ENCODE assay signal across 8 mouse cellular contexts in the genomic region with DNA sequence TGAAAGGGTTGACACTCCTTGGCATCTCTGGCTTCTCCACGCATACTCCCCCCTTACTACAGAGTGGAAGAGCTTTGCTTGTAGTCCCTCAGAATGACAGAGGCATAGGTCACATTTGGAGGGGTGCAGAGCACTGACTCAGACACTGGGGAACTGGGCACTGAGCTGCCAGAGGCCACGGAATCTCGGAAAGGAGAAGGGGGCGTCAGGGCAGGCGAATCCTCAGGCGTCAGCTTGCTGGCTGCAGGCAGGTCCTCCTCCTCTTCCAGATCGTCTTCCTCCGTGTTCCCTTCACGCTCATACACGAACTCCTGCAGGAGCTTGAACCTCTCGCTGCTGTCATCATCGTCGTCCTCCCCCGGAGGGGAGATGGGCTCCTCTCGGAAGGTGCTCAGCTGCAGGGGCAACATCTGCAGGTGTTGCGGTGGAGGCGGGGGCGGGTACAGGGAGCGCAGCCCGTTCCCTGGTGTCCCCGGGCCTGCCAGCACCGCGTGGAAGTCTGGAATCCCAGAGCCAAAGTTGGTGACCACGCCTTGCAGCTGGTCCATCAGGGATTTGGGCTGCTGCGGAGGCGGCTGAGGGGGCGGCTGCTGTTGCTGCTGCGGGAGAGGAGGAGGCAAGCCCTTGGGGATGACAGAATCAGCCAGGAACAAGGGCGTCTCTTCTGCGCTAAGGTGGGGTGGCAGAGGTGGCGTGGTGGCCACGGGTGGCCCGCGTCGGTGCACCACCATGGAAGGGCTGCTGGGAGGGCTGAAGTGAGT. TPM values are rescaled to one million over a fixed set of nuclear protein-coding genes. Genes with fewer than 3 reads are reported as not detected.
DNase-seq lines count a peak whose midpoint lies in the region; ATAC-seq and TF ChIP-seq lines count a peak whose summit lies in the region.

No protein-coding gene starts in this region.

- H3K9ac ChIP-seq in kidney, postnatal 0 days (ENCODE audit: low read depth, low read length) = peak overlapping the region; percentile 42; the same call in 1 of the 2 replicates
- peak overlapping the region; percentile 39; the same call in 1 of the 2 replicates for H3K9ac ChIP-seq in neural tube, embryonic 11.5 days (ENCODE audit: low read length)

- H3K4me3 ChIP-seq in kidney, postnatal 0 days (replicated peaks; ENCODE audit: low read depth, low read length) = peak overlapping the region; percentile 26
- H3K4me3 ChIP-seq in neural tube, embryonic 11.5 days (ENCODE audit: low read depth, low read length) = peak overlapping the region; percentile 38

- ATAC-seq in kidney, postnatal 0 days (replicated peaks; ENCODE audit: low FRiP score, low read depth) = peak; percentile 52; the same call in 1 of the 2 replicates
- peak; percentile 60 for ATAC-seq in neural tube, embryonic 11.5 days (ENCODE audit: insufficient read depth, low FRiP score, low TSS enrichment)

- no peaks in the 10 kb centered on the region for H3K27me3 ChIP-seq in kidney, postnatal 0 days (ENCODE audit: insufficient read depth, low read length)
- 0 out of 2 replicates have a peak, but pooled peaks cover 2% of the 10 kb centered on the region for H3K27me3 ChIP-seq in neural tube, embryonic 11.5 days (ENCODE audit: control insufficient read depth, insufficient read depth, low read length)

- no peaks in the 10 kb centered on the region for H3K36me3 ChIP-seq in kidney, postnatal 0 days (ENCODE audit: insufficient read depth, low read length)
- H3K36me3 ChIP-seq in neural tube, embryonic 11.5 days (ENCODE audit: control insufficient read depth, insufficient read depth, low read length) = no peaks in the 10 kb centered on the region

- intact Hi-C loops in left cerebral cortex, postnatal 4 days (cut with DNase I) = no loop called here

- under 1% methylated on average over 35 of the region's 35 CpGs for WGBS in kidney, postnatal 0 days
- WGBS in neural tube, embryonic 11.5 days = 4% methylated on average over 35 of the region's 35 CpGs

- H3K4me2 ChIP-seq in kidney, postnatal 0 days (ENCODE audit: low read length) = peak overlapping the region; percentile 79
- H3K4me2 ChIP-seq in neural tube, embryonic 11.5 days (ENCODE audit: low read depth) = peak overlapping the region; percentile 89

- no peaks in the 10 kb centered on the region; the same call in 1 of the 2 replicates for H3K4me1 ChIP-seq in kidney, postnatal 0 days (replicated peaks; ENCODE audit: insufficient read depth, low read length)
- H3K4me1 ChIP-seq in neural tube, embryonic 11.5 days (ENCODE audit: control insufficient read depth, insufficient read depth, low read length) = no peaks in the 10 kb centered on the region

- peak; percentile 19 for DNase-seq in kidney, postnatal 0 days (ENCODE audit: low spot score)
- no peak for DNase-seq in kidney, adult 9 months
- DNase-seq in brain, adult 2 months (ENCODE audit: low read depth, low spot score) = peak; percentile 71
- peak; percentile 18 for DNase-seq in forelimb bud, embryonic 11.5 days (ENCODE audit: low read depth, low spot score)
- peak; percentile 14 for DNase-seq in left cerebral cortex, postnatal 4 days
- DNase-seq in neural tube, embryonic 11.5 days (ENCODE audit: low spot score) = peak; percentile 42
- no peak for DNase-seq in thymus, postnatal 0 days (ENCODE audit: low spot score)
- no peak for DNase-seq in cerebellum, adult 9-10 months

- no peak for TF ChIP-seq CTCF in kidney, postnatal 0 days (IDR thresholded peaks at IDR 0.05; ENCODE audit: low read depth)

- H3K27ac ChIP-seq in kidney, postnatal 0 days = no peak overlapping the region
- H3K27ac ChIP-seq in neural tube, embryonic 11.5 days (ENCODE audit: low read depth, low read length) = no peak overlapping the region

- no peaks in the 10 kb centered on the region for H3K9me3 ChIP-seq in kidney, postnatal 0 days (replicated peaks; ENCODE audit: low read length)
- no peaks in the 10 kb centered on the region for H3K9me3 ChIP-seq in neural tube, embryonic 11.5 days (ENCODE audit: control insufficient read depth, low read length)

RNA-seq across cellular contexts. Expression of a gene that starts 7.9 kb away (rescaled TPM):
- polyA plus RNA-seq in kidney, postnatal 0 days (2015; fragmentation: Nextera tagmentation; extraction: Ambion mirVana) = not detected in 2 replicates
- not detected for total RNA-seq in left cerebral cortex, postnatal 4 days (2021)
- not detected in 2 replicates for polyA plus RNA-seq in neural tube, embryonic 11.5 days (2014; fragmentation: Nextera tagmentation; extraction: Ambion mirVana)
- polyA plus RNA-seq in thymus, postnatal 0 days (2015; fragmentation: Nextera tagmentation; extraction: Ambion mirVana) = not detected in 2 replicates

Comparison
In these comparisons a context has a peak if more than half of its experiments do, and no peak if none do; other contexts are left out.
1. DNase-seq: peak in kidney, postnatal 0 days (single experiment), brain, adult 2 months (single experiment), forelimb bud, embryonic 11.5 days (single experiment), left cerebral cortex, postnatal 4 days (single experiment) and neural tube, embryonic 11.5 days (single experiment); none in kidney, adult 9 months (single experiment), thymus, postnatal 0 days (single experiment) and cerebellum, adult 9-10 months (single experiment).